In genomic region chrX:86854835-86855234, GRCm38 (mm10) we compare ENCODE assay signal across 25 mouse cellular contexts.
"Had no signal": no experiment of that assay in that cellular context is flagged by ENCODE, and none has a peak within 500 bp of the region (broad histone marks: within the 10 kb centered on the region; RNA-seq: fewer than 3 reads in every experiment).

No protein-coding gene starts in this region.

- H3K4me2 ChIP-seq: embryonic facial prominence, embryonic 12.5 days; embryonic facial prominence, embryonic 13.5 days; embryonic facial prominence, embryonic 15.5 days; forebrain, embryonic 12.5 days; forebrain, embryonic 13.5 days; forebrain, embryonic 15.5 days; heart, embryonic 11.5 days had no signal

- DNase-seq: cerebellum, adult 9-11 months; cerebellum, postnatal 10 days; cerebellum, postnatal 14 days; cerebellum, postnatal 25 days; cerebellum, postnatal 36 days; embryo, embryonic 11 days; forebrain, postnatal 0 days; gastrocnemius, postnatal 10 days; gastrocnemius, postnatal 14 days; gastrocnemius, postnatal 25 days; gastrocnemius, postnatal 36 days; heart, adult 11 months; heart, adult 18-20 months; heart, adult 2 months had no signal

- H3K4me3 ChIP-seq: embryonic facial prominence, embryonic 10.5 days; embryonic facial prominence, embryonic 12.5 days; embryonic facial prominence, embryonic 13.5 days; embryonic facial prominence, embryonic 15.5 days; erythroblast, embryonic 14.5 days; forebrain, embryonic 10.5 days; forebrain, embryonic 12.5 days; forebrain, embryonic 13.5 days; forebrain, embryonic 15.5 days; heart, adult 2 months; heart, embryonic 10.5 days had no signal

- H3K9me3 ChIP-seq: embryonic facial prominence, embryonic 10.5 days; embryonic facial prominence, embryonic 12.5 days; embryonic facial prominence, embryonic 13.5 days; embryonic facial prominence, embryonic 15.5 days; forebrain, embryonic 10.5 days; forebrain, embryonic 12.5 days; forebrain, embryonic 13.5 days; forebrain, embryonic 15.5 days; heart, embryonic 10.5 days had no signal

- H3K4me1 ChIP-seq: embryonic facial prominence, embryonic 10.5 days; embryonic facial prominence, embryonic 12.5 days; embryonic facial prominence, embryonic 13.5 days; embryonic facial prominence, embryonic 15.5 days; forebrain, embryonic 10.5 days; forebrain, embryonic 12.5 days; forebrain, embryonic 13.5 days; forebrain, embryonic 15.5 days; heart, embryonic 10.5 days had no signal

- H3K36me3 ChIP-seq: embryonic facial prominence, embryonic 10.5 days; embryonic facial prominence, embryonic 12.5 days; embryonic facial prominence, embryonic 13.5 days; embryonic facial prominence, embryonic 15.5 days; forebrain, embryonic 10.5 days; forebrain, embryonic 12.5 days; forebrain, embryonic 15.5 days; heart, embryonic 10.5 days had no signal

- H3K27ac ChIP-seq: embryonic facial prominence, embryonic 10.5 days; embryonic facial prominence, embryonic 12.5 days; embryonic facial prominence, embryonic 13.5 days; embryonic facial prominence, embryonic 15.5 days; forebrain, embryonic 10.5 days; forebrain, embryonic 12.5 days; forebrain, embryonic 13.5 days; forebrain, embryonic 15.5 days; heart, adult 2 months; heart, embryonic 10.5 days had no signal

- H3K9ac ChIP-seq: embryonic facial prominence, embryonic 12.5 days; embryonic facial prominence, embryonic 13.5 days; embryonic facial prominence, embryonic 15.5 days; forebrain, embryonic 12.5 days; forebrain, embryonic 13.5 days; forebrain, embryonic 15.5 days; forebrain, postnatal 0 days had no signal

- H3K27me3 ChIP-seq: embryonic facial prominence, embryonic 12.5 days; embryonic facial prominence, embryonic 13.5 days; embryonic facial prominence, embryonic 15.5 days; forebrain, embryonic 12.5 days; forebrain, embryonic 13.5 days; forebrain, embryonic 15.5 days had no signal
